Mouse (Mus musculus) inflammation-experienced regulatory T-cells, adult 16 weeks (primary cell): ENCODE measurements around the gene Rela. TPM values are rescaled to one million over a fixed set of nuclear protein-coding genes. Genes with fewer than 3 reads are reported as not detected.

Experiments used
- polyA plus RNA-seq: library from polyadenylated mRNA; unstranded; fragments of 100-300 nt; shearing (Covaris generic); gene quantifications from one replicate; pipeline ENCODE4 v1.2.1, GENCODE M21; 2017

Rela gene
- 178 TPM for polyA plus RNA-seq

DNA sequence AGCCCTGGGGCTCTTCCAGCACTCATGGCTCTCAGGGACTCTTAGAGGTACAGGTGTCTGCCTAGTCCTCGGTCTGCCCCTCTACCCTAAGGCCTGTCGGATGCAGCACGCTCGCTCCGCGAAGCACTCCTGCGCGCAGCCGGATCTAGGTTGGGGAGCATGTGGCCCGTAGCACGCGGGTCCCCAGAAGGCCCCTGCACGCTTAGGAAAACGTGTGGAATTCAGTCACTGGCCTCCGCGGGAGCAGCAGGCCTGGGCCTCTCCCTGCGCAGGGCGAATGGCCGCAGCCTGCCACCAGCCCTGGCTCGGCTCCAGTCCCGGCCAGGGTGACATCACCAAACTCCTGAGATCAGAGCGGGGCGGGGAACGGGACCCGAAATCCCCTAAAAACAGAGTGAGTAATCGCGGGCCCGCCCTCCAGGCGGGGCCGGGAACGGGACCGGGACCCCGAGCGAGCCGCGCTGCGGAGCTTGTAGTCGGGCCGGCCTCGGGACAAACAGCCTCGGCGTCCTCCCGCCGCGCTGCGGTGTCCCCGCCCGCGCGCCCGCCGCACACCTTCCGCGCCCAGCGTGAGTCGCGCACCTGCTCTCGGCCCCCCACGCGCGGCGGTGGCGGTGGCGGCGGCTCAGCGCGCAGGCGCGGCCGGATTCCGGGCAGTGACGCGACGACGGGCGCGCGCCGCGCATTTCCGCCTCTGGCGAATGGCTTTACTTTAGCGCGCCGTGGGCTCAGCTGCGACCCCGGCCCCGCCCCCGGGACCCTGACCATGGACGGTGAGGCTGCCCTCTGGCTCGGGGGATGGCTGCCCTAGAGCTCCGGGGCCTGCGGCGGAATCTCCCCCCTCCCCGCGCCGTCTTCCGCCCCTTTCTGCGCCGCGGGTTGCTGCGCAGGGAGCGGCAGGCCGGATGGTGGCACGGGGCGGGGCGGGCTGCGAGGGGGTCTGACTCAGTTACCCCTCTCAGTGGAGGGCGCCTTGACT lies at the start of gene Rela:
Rela (plus strand) TSS at position 415 of the 979 bp plus-strand sequence.

DNA sequence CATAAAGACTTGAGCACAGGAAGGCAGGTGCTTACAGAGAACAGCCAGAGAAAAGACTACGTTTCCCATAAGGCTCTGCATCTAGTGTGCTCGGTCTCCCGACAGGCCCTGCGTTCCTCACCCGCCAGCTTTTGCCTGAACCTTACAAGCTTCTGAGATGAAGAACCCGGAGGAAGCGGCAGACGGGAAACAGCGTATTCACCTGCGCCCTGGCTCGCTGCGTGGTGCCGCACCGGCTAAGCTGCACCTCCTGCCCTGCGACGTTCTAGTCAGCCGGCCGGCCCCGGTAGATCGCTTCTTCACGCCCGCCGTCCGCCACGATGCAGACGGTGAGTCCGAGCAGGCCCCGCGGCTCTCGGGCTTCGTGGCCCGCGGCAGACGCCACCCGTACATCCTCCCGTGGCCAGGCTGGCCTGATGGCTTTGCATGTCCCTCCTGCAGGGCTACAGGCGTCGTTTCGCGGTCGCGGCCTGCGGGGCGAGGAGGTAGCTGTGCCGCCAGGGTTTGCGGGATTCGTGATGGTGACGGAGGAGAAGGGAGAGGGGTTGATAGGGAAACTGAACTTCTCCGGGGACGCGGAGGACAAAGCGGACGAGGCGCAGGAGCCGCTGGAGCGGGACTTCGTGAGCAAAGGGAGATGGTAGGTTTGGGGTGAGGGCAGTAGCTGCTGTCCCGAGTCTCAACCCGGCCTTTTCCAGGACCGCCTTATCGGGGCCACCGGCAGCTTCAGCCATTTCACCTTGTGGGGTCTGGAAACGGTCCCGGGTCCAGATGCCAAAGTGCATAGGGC lies 35.3 kb upstream of the Rela start, which contains the start of gene Rnaseh2c:
Rnaseh2c (plus strand) TSS at position 122 of the 790 bp plus-strand sequence.

DNA sequence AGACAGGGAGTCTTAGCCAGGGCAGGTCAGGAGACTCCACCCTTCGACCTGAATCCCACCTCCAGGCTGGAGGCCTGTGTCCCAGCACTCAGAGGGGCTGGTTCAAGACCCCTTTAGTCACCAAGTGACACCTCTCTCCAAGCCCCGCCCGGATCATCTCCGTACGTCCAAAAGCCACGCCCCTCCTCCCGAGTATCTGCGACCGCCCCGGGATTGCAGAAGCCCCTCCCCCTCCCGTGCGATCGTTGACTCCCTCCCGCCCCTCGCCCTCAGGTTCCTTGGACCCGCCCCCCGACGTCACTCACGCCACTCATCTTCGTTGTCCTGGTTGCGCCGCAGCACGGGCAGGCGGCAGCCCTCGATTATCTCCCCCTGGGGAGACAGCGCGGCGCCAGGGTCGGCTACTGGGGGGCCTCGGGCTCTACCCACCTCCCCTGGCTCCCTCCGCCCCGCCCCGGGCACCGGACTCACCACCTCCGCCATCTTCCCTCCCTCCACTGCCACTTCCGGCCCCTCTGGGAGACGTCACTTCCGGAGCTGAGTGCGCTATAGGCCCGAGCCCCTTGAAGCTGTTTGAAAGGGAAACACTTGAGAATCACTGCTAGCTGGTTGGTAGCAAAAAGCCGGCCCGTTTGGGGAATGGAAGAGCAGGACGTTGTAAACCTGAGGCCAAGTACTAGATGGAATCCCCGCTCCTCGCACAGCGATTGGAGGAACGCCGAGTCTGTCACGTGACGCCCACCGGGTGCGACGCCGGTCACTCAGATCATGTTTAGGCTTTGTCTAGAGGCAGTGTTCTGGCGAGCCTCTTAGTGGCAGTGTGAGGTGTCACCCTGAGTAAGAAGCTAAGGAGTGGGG lies 27.5 kb upstream of the Rela start, which contains the start of gene Kat5:
Kat5 (minus strand) TSS at position 691 of the 858 bp plus-strand sequence.

DNA sequence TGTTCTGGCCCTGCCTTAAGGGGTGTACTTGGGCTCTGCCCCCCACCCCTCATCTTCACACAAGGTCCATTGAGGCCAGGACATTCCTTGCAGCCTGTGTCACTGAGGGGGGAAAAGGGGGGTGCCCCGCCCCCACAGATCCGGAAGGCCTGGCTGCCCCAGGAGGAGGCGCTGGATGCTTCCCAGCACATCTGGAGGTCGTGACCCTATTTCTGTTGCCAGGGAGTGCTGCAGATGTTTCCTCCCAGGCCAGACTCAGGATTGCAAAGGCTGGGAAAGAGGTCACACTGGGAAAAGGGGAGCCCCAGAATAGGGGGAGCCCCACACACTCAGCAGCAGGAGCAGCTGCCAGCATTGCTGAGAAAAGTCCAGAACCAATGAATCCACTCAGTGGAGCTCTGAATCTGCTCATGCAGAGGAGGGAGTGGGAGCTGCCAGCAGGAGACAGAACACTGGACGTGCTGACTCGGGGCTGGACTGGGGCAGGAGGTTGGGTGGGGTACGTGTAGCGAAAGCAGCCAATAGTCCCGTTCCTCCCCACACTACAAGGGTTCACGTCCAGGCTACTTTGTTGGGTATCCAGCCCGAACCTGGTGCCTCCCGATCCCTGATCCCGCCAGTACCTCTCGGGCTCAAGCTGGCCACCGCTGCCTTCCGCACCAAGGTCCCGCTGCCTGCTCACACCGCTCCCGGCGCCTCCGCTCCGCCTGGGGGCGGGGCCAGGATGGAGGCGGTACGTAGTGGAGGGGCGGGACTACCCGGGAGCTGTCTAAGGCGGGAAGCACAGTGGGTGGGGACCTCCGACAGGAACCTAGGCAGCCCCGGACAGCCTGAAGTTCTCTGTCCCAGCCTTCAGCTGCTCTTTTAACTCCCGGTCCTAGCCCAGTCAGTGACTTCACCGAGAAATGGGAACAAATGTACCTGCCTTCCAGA lies 26.0 kb downstream of the Rela start, which contains the start of gene Sipa1:
Sipa1 (minus strand) TSS at position 727 of the 933 bp plus-strand sequence.

DNA sequence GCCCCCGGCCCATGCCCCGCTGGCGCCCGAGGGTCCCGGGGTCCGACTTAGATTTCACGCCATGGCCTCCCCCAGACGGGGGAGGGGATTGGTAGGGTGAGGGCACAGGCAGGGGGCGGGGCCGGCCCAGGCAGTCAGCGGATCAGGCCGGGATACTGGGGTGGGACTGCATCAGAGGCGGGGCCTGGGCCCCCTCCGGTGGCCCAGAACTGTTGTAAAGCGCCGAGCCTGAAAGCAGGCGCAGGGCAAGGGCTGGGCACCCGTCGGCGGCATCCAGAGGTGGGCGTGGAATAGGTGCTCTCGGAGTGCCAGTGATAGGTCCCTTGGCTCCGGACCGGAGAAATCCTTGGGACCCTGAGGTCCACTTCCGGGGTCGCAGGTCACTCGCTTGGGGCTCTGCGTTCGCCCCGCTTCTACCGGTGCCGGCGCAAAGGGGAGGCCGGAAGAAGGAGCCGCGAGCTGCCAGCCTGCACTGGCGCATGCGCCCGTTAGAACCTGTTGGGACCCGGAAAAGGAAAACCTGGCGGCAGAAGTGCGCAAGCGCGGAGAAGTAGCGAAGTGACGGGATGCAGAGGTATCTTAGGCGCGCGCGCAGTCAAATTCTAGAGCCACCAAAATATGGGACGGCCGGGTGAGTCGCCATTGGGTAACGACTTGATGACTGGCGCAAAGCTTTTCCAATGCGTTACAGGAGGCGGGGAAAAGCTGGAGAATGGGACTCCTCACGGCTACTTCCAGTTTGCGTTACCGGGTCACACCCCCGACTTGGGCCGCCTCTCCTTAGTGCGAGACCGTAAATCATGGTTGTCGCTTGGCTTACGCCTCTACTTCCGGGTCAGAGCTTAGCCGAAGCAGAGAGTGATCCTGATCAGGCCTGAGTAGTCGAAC lies 51.2 kb downstream of the Rela start, which contains the start of the genes Map3k11 and Pcnx3:
Map3k11 (plus strand) TSS at position 543 of the 888 bp plus-strand sequence.
Pcnx3 (minus strand) TSS at position 709 of the 888 bp plus-strand sequence.

Other genes starting within 250 kb of the Rela start
- gene Sart1, start 248.8 kb upstream of the Rela start, polyA plus RNA-seq: 32.1 TPM
- 0.66 TPM for gene Tsga10ip, start 235.0 kb upstream of the Rela start, polyA plus RNA-seq
- gene Drap1, start 212.5 kb upstream of the Rela start, polyA plus RNA-seq: 84.3 TPM
- 19.9 TPM for gene AI837181, start 212.3 kb upstream of the Rela start, polyA plus RNA-seq
- not detected for gene Fosl1, start 189.9 kb upstream of the Rela start, polyA plus RNA-seq
- gene Ccdc85b, start 179.6 kb upstream of the Rela start, polyA plus RNA-seq: 6.3 TPM
- gene Fibp, start 176.9 kb upstream of the Rela start, polyA plus RNA-seq: 162 TPM
- gene Ctsw, start 169.0 kb upstream of the Rela start, polyA plus RNA-seq: 100 TPM
- gene Efemp2, start 163.5 kb upstream of the Rela start, polyA plus RNA-seq: 2.6 TPM
- gene Mus81, start 149.1 kb upstream of the Rela start, polyA plus RNA-seq: 82.6 TPM
- 3,549 TPM for gene Cfl1, start 147.0 kb upstream of the Rela start, polyA plus RNA-seq
- 0.39 TPM for gene 1700020D05Rik, start 133.7 kb upstream of the Rela start, polyA plus RNA-seq
- 21.9 TPM for gene Snx32, start 126.9 kb upstream of the Rela start, polyA plus RNA-seq
- not detected for gene Ovol1, start 76.8 kb upstream of the Rela start, polyA plus RNA-seq
- 24.0 TPM for gene Ap5b1, start 69.5 kb upstream of the Rela start, polyA plus RNA-seq
- 148 TPM for gene Rnaseh2c, start 35.6 kb upstream of the Rela start, polyA plus RNA-seq
- 62.2 TPM for gene Kat5, start 27.2 kb upstream of the Rela start, polyA plus RNA-seq
- gene Sipa1, start 26.2 kb downstream of the Rela start, polyA plus RNA-seq: 94.7 TPM
- gene Map3k11, start 51.3 kb downstream of the Rela start, polyA plus RNA-seq: 28.2 TPM
- gene Pcnx3, start 51.4 kb downstream of the Rela start, polyA plus RNA-seq: 72.0 TPM
- 2.1 TPM for gene Kcnk7, start 66.9 kb downstream of the Rela start, polyA plus RNA-seq
- 81.7 TPM for gene Ehbp1l1, start 88.8 kb downstream of the Rela start, polyA plus RNA-seq
- 67.5 TPM for gene Fam89b, start 92.2 kb downstream of the Rela start, polyA plus RNA-seq
- gene Ltbp3, start 103.4 kb downstream of the Rela start, polyA plus RNA-seq: 0.12 TPM
- gene Scyl1, start 133.9 kb downstream of the Rela start, polyA plus RNA-seq: 84.4 TPM
- 341 TPM for gene Frmd8, start 237.8 kb downstream of the Rela start, polyA plus RNA-seq
- gene Slc25a45, start 240.3 kb downstream of the Rela start, polyA plus RNA-seq: 49.6 TPM